Mouse (Mus musculus) urinary bladder, postnatal 25 days (tissue): Measurements from ENCODE around the gene Sult2b1.

Source experiments
- DNase-seq: peaks from one replicate; pipeline ENCODE4 v3.0.0; 2022; ENCODE audit warnings: low spot score

Sult2b1 gene

GRCm38 (mm10) chr7:45725151-45725550, 59.3 kb downstream of the Sult2b1 start:
- DNase-seq: no peak

GRCm38 (mm10) chr7:45723781-45724180, 60.7 kb downstream of the Sult2b1 start:
- DNase-seq: no peak

- DNase-seq: no peak
Observed at GRCm38 (mm10) chr7:45723301-45723700, 61.2 kb downstream of the Sult2b1 start.

DNA sequence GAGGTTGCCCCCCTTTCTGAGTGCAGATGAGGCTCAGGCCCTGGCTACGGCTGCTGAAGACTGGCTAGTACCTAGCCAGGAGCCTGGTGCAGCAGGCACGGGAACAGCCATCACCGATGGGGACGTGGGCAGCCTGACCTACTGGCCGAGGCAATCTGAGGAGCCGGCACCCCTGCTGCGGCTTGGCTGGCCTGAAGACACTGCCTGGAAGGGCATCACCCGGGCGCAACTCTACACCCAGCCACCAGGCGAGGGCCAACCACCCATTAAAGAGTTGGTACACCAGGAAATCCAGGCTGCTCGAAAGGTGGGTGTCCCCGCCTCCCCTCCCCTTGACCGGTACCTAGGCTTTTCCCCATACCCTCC, 62.1 kb downstream of the Sult2b1 start:
- DNase-seq: no peak

DNA sequence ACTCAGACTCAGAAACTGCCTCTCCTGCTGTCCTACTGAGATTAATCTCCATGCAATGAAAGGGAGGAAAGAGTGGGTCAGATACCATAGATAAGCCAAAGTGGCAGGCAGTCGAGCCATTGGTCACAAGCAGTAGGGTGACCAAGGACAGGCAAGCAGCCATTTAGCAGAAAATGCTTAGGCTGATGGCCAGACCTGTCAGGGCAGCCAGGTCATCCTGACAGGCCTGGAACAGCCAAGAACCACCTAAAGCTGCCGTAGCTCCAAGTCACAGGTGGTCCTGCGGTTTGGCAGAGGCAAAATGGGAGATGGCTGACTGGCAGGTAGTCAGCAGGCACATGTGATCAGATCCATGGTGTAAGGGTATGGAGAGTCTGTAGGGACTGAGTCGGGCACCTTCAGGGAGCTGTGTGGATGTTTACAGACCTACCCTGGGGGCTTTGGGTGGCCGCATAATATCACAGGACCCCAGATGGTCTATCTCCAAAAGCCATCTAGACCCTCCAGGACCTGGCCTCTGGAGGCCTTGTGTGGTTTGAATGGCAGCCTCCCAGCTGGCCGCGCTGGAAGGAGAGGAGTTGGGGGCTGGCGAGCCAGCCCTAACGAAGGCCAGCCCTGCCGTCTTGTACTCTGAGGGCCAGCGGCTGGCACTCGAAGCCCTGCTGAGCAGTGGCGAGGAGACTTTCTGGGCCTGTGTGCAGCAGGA, 62.7 kb downstream of the Sult2b1 start:
- no peak for DNase-seq

- DNase-seq: no peak
Observed at GRCm38 (mm10) chr7:45721234-45721571, 63.3 kb downstream of the Sult2b1 start.

DNA sequence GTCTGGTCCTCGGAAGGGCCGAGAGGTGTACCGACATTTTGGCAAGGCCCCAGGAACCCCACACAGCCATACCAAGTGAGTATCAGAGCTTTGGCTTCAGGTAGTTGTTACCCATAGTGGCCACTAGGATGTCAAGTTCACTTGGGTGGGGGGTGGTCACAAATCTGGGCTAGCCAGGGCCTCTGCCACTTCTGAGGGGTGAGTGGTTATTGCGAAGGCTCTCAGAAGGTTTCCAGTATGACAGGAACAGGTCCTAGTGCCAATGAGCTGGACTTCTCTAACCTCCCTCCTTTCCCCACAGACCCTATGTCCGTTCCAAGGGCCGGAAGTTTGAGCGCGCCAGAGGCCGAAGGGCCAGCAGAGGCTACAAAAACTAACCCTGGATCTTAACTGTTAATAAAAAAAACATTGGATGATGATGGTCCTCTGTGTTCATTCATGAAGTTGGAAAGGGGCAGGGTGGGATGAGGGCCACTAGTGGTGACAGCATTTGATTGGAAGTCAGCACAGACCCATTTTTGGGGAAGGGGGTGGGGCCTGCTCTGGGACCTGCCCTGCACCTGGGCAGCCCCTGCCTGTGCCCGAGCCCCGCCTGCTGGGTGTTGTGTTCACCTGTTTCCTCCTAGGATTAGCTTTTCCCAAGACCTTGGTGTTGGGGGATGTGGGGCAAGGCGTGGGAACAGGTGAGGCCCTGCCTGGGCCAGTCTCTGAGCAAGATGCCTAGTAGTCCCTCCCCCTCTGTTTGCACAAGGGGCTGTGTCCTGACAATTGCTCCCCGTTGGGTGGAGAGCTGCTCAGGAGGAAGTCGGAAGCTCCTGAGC, 63.8 kb downstream of the Sult2b1 start, which contains the start of gene Fam83e:
TSS of gene Fam83e (plus strand) at position 800 of the 821 bp plus-strand sequence.
- no peak for DNase-seq

DNA sequence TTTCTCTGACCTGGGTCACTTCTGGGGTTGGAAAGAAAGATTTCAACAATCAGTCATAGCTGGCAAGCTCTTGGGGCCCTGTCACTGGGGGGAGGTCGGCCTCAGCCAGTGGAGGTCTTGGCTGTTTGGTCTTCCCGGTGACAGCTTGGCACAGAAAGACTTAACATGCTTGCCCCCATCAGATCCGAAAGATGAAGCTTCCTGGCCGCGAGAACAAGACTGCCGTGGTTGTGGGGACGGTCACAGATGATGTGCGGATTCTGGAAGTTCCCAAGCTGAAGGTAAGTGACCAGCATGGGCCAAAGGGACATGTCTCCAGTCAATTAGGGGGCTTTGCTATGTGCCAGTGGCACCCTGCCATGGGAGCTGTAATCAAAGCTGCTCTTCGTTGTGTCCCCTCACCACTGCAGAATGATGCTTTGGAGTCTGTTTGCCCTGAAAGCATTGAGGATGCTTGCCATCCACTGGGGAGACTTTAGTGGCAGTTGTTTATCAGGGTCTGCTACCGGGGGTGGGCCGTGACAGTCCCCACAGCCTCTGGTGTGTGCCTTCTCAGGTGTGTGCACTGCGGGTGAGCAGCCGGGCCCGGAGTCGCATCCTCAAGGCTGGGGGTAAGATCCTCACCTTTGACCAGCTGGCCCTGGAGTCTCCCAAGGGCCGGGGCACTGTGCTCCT, 64.6 kb downstream of the Sult2b1 start:
- DNase-seq: no peak

GRCm38 (mm10) chr7:45719180-45719579, 65.3 kb downstream of the Sult2b1 start:
- DNase-seq: no peak

DNA sequence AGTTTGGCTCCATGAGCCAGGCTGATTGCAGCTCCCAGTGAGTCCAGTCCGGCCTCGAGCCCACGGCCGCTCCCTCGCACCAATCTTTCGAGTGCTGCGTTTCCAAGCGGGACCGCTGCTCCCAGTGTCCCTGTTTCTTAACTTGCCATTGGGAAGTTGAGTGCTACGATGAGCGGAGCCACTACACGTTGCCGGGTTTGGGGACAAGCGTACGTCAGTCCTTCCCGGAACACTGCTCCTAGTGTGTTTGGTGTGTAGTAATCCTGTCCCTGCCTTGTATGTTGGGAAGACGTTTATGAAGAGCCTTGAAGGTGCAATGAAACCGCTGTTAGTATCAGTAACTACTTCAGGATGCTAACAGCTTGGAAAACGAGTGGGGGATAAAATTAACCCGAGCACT, 66.1 kb downstream of the Sult2b1 start:
- no peak for DNase-seq

GRCm38 (mm10) chr7:45717918-45718297, 66.6 kb downstream of the Sult2b1 start, which contains the start of gene Sphk2:
TSS of gene Sphk2 (minus strand) at chr7:45718002.
- DNase-seq: peak; percentile 98

DNA sequence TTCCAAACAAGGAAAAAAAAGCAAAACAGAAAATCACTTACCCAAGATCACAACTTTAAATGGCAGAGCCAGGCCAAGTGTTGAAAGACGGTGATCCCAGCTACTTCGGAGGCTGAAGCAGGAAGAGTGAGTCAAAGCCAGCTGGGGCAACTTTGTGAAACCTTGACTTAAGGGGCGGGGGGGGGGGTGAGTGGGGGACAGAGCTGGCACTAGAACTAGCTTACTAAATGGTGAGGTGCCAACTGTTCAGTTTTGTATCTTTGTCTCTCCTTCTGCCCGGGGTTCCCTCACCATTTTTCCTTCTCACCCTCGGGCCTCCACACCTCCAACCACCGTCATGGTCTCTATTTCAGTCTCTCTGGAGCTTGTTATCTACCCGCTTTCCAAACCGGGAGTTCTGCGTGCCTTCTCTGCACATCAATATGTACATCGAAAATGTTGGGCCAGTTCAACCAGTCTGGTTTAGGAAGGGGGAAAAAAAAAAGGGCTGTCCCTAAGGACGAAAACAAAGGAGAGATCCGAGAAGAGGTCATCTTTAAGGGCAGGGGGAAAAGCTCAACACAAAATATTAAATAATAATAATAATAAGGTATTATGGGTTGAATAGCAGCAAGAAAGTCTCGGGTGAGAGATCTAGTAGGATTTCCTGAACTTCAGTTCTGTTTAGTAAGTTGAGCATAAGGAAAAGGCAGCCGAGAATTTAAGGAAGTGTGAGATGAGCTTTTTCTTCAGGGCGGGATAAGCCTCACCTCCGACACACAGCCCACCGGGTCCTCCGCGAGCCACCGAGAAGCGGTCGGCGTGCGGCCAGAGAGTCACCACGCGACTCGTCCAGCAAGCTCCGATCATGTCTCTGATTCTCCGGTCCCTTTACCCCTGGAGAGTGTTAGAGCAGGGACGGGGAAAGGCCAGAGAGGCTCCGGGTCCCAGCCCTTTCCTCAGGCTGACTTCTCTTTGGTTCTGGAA, 67.2 kb downstream of the Sult2b1 start:
- DNase-seq: no peak

DNA sequence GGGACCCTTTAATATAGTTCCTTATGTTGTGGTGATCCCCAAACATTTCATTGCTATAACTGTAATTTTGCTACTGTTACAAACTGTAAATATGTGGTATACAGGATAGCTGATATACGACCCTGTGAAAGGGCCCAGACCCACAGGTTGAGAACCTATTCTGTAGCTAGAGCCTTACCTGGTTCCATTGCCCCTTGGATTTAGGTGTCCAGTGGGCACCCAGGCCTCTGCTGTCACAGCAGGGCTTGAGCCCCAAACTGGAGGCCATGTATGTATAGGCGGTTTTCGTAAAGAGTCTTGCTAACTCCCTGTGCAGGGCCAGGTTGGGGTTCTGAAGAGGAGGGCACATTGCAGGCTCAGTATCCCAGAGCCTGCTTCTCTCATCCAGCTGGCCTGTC, 68.0 kb downstream of the Sult2b1 start:
- DNase-seq: no peak

- DNase-seq: no peak
Observed at GRCm38 (mm10) chr7:45715741-45716459, 68.6 kb downstream of the Sult2b1 start.

GRCm38 (mm10) chr7:45715090-45715708, 69.3 kb downstream of the Sult2b1 start, which contains the start of gene Rpl18:
TSS of gene Rpl18 (plus strand) at chr7:45715457.
- DNase-seq: peak; percentile 93

DNA sequence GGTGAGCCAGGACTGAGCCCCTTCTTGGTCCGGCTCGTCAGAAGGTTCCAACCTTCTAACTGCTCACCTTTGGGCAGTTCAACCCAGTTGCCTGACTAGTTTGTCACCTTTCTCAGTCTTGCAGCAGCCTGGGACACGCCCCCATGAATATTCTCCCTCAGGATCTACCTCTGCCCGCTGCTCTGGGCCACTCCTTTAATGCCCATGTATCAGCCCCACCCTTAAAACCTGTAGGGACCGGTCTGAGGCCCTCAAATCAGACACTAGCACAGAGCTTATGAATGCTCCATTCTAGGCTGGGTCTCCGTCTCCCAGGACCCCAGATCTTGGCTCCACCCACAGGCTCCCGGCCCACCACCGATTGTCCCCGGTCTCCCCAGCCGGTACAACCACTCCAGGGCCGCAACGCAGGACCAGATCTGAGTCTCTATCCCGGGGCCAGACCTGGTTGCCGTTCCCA, 69.8 kb downstream of the Sult2b1 start:
- no peak for DNase-seq

DNA sequence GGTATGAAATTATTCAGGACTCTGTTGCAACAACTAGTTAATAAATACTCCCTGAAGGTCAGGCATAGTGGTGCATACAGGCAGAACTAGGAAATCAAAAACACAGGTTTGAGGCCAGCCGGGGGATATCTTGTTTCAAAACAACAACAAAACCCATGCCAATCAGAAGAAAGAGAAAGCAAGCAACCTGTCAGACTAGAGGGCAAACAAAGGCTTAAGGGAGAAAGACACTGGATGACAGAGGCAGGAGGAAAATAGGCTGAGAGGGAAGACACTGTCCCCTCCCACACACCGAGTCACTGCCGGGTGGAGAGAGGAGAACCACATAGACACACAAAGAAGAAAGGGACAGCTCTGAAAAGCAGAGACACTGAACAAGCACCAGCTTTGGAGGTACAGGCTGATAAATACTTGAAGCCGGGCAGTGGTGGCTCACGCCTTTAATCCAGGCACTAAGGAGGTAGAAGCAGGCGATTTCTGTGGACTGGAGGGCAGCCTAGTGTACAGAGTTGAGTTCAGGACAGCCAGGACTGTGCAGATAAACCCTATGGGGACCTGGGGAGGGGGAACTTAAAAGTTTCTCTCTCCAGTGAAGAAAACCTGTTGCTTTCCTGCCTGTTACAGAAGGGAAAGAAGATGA, 70.5 kb downstream of the Sult2b1 start:
- no peak for DNase-seq

DNA sequence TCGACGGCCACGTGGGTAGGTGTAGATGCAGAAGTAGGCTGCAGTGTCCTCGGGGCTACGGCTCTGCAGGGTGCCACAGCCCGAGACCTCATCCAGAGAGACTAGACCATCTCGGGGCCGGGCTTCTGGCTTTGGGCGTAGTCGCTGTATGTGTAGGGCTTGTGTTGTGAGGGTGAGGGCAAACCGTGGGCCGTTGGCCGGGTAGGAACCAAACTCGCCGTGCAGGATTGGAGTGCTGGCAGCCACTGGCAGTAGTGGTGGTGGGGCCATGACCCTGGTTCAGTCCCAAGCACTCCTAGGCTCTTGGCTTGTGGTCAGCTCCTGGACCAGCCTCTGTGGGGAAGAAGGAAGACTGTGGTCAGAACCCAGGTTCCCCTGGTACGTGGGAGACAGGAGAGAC, 71.1 kb downstream of the Sult2b1 start:
- DNase-seq: no peak

DNA sequence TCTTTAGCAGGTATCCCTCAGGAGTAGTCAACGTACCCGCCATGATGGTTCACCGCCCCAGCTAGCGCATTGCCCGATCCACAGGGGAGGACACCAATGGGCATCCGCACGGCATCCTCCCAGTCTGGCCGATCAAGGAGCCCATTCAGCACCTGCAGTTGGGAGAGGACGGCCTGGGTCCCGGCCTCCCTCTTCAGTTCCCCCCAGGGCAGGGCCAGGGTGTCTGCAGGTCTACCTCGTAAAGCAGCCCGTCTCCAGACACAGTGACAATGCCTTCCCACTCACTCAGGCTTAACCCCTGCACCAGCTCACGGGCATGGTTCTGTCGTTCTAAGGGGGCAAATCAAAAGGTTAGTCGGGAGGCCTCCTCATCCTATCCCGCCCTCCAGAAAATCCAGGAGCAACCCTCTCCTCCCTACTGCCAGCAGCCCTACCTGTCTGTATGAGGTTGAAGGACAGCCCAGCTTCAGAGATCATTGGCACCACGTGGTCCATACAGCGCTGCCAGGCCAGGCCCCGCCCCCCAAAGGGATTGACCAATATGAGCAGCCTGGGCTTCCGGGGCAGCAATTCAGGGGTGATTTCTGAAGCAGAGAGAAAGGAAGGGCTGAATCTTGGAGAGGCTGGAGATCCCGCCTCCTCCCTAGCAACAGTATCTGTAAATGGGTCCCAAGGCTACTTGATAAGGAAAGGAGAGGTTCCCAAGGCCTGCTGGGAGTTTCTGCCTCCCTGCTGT, 72.3 kb downstream of the Sult2b1 start:
- DNase-seq: no peak
